Mouse (Mus musculus) WW6 (cell line): ENCODE results near the gene Whrn.

Source experiments
- DNase-seq: peaks from one replicate; pipeline ENCODE4 v3.0.0-alpha.2; 2013; ENCODE audit warnings: low read depth, low spot score

The Whrn gene

GRCm38 (mm10) chr4:63382676-63383369, 113.0 kb downstream of the Whrn start:
- no peak for DNase-seq

GRCm38 (mm10) chr4:63377483-63377882, 118.3 kb downstream of the Whrn start:
- no peak for DNase-seq

GRCm38 (mm10) chr4:63375367-63375766, 120.4 kb downstream of the Whrn start:
- no peak for DNase-seq

GRCm38 (mm10) chr4:63374331-63374730, 121.5 kb downstream of the Whrn start:
- DNase-seq = no peak

GRCm38 (mm10) chr4:63373404-63373803, 122.4 kb downstream of the Whrn start:
- DNase-seq = no peak

- no peak for DNase-seq
Measured at GRCm38 (mm10) chr4:63371890-63372289, 123.9 kb downstream of the Whrn start.

GRCm38 (mm10) chr4:63370897-63371296, 124.9 kb downstream of the Whrn start:
- no peak for DNase-seq

GRCm38 (mm10) chr4:63368577-63368976, 127.2 kb downstream of the Whrn start:
- peak; percentile 34 for DNase-seq
